Mouse (Mus musculus) ES-Bruce4 (cell line): Measurements from ENCODE around the gene Degs1. TPM values are rescaled to one million over a fixed set of nuclear protein-coding genes. Genes with fewer than 3 reads are reported as not detected.
A peak's percentile ranks its signal among the peaks of the same experiment; 100 is the strongest.

Experiments
- H3K27ac ChIP-seq: 2 replicates; pipeline ENCODE4 v1.5.1; 2012; ENCODE audit warnings: low read length, inconsistent platforms; ENCODE audit not compliant: insufficient read depth
- H3K27me3 ChIP-seq: 2 replicates; pipeline ENCODE4 v1.6.1; 2012; ENCODE audit warnings: mild to moderate bottlenecking, low read length, inconsistent platforms; ENCODE audit not compliant: control insufficient read depth, poor library complexity, insufficient read depth, severe bottlenecking
- H3K36me3 ChIP-seq: 2 replicates; pipeline ENCODE4 v1.6.1; 2012; ENCODE audit warnings: inconsistent platforms, mild to moderate bottlenecking, low read length, moderate library complexity; ENCODE audit not compliant: control insufficient read depth, poor library complexity, insufficient read depth, severe bottlenecking
- H3K4me1 ChIP-seq: one replicate; pipeline ENCODE4 v1.8.1; 2011; ENCODE audit warnings: low read length; ENCODE audit not compliant: control insufficient read depth, insufficient read depth
- H3K4me3 ChIP-seq: 2 replicates; pipeline ENCODE4 v1.5.1; 2011; ENCODE audit warnings: low read depth, mild to moderate bottlenecking, low read length
- H3K9ac ChIP-seq: 2 replicates; pipeline ENCODE4 v1.6.1; 2012; ENCODE audit warnings: low read depth, mild to moderate bottlenecking, inconsistent platforms; ENCODE audit not compliant: poor library complexity, severe bottlenecking
- H3K9me3 ChIP-seq: replicated peaks from 2 replicates; pipeline ENCODE4 v1.6.1; 2012; ENCODE audit warnings: mild to moderate bottlenecking, low read length, inconsistent platforms; ENCODE audit not compliant: control insufficient read depth, poor library complexity, insufficient read depth, severe bottlenecking
- CTCF ChIP-seq: IDR thresholded peaks from one replicate; pipeline ENCODE4 v1.8.1; 2011; ENCODE audit warnings: low read depth, low read length
- EP300 ChIP-seq: IDR thresholded peaks from 2 replicates; pipeline ENCODE4 v1.6.1; 2011; ENCODE audit warnings: low read depth, low read length; ENCODE audit not compliant: insufficient read depth
- POLR2A ChIP-seq: IDR thresholded peaks from one replicate; pipeline ENCODE4 v1.8.1; 2011; ENCODE audit warnings: low read length; ENCODE audit not compliant: insufficient read depth
- polyA plus RNA-seq: library from polyadenylated mRNA; stranded (reverse); fragments of >200 nt; gene quantifications from 2 replicates; pipeline ENCODE4 v1.2.4, GENCODE M21; 2011; ENCODE audit warnings: low read depth; ENCODE audit not compliant: missing spikeins, insufficient read depth, insufficient read length

The Degs1 gene
- polyA plus RNA-seq, 1 experiment: 127 TPM

- Histone ChIP-seq H3K27me3 (no peaks in the 10 kb centered on the region), H3K27ac (no peak overlapping the region), H3K9me3 (no peaks in the 10 kb centered on the region), H3K36me3 (no peaks in the 10 kb centered on the region), H3K9ac (no peak overlapping the region), H3K4me1 (peaks cover 2% of the 10 kb centered on the region), H3K4me3 (no peak overlapping the region)
- no peak for TF ChIP-seq POLR2A
- peak; percentile 33 for TF ChIP-seq CTCF
Measured at GRCm38 (mm10) chr1:182287781-182288180, 5.2 kb upstream of the Degs1 start.

DNA sequence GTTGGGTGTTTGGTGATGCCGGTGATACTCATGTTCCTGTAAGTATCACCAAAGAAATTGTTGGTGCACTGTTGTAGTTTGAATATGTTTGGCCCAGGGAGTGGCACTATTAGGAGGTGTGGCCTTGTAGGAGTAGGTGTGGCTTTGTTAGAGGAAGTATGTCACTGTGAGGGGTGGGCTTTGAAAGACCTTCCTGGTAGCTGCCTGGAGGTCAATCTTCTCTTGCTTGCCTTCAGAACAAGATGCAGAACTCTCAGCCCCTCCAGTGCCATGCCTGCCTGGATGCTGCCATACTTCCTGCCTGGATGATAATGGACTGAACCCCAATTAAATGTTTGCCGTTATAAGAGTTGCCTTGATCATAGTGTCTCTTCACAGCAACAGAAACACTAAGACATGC lies 2.2 kb upstream of the Degs1 start:
- Histone ChIP-seq H3K36me3 (no peaks in the 10 kb centered on the region), H3K9me3 (no peaks in the 10 kb centered on the region), H3K9ac (no peak overlapping the region), H3K27me3 (no peaks in the 10 kb centered on the region), H3K4me1 (peaks cover 2% of the 10 kb centered on the region), H3K27ac (no peak overlapping the region), H3K4me3 (no peak overlapping the region)
- TF ChIP-seq CTCF (no peak), EP300 (no peak), POLR2A (peak; percentile 26)

DNA sequence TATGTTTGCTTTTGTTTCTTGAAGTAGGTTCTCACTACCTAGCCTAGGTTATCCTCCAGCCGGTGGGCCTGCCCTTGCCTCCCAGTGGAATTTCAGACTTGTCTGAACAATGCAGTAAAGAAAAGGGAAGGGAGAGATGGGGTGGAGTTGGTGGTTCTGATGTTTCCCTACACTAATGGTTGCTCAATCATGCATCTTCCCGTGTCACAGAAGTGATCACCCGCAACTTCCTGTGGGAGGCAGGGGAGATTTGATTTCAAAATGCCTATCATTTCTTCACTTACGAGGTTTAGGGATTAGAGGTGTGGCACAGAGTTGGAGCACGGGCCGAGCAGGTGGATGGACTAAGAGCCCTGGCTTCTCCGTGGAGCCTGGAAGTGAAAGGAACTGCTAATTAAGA lies 627 bp upstream of the Degs1 start:
- Histone ChIP-seq H3K27me3 (no peaks in the 10 kb centered on the region), H3K4me3 (peak overlapping the region; percentile 31), H3K9me3 (no peaks in the 10 kb centered on the region), H3K9ac (peak overlapping the region; percentile 34), H3K27ac (peak overlapping the region; percentile 9; the same call in 1 of the 2 replicates), H3K4me1 (peaks cover 2% of the 10 kb centered on the region), H3K36me3 (peaks cover 12% of the 10 kb centered on the region)
- TF ChIP-seq EP300: no peak
- TF ChIP-seq CTCF: no peak
- no peak for TF ChIP-seq POLR2A

GRCm38 (mm10) chr1:182281251-182281711 lies 1.3 kb downstream of the Degs1 start:
- no peak overlapping the region for H3K27ac ChIP-seq
- H3K4me1 ChIP-seq: peaks cover 2% of the 10 kb centered on the region
- TF ChIP-seq CTCF (no peak), POLR2A (no peak), EP300 (no peak)
- H3K36me3 ChIP-seq: peaks cover 31% of the 10 kb centered on the region
- peak overlapping the region; percentile 90 for H3K9ac ChIP-seq
- H3K9me3 ChIP-seq: no peaks in the 10 kb centered on the region
- H3K27me3 ChIP-seq: no peaks in the 10 kb centered on the region
- peak overlapping the region; percentile 51 for H3K4me3 ChIP-seq

- Histone ChIP-seq H3K36me3 (peaks cover 33% of the 10 kb centered on the region), H3K9me3 (no peaks in the 10 kb centered on the region), H3K27me3 (no peaks in the 10 kb centered on the region), H3K4me1 (peaks cover 2% of the 10 kb centered on the region), H3K27ac (no peak overlapping the region), H3K9ac (no peak overlapping the region), H3K4me3 (no peak overlapping the region)
- TF ChIP-seq POLR2A (no peak), EP300 (no peak), CTCF (no peak)
Measured at GRCm38 (mm10) chr1:182280577-182280976, 2.0 kb downstream of the Degs1 start.

- TF ChIP-seq EP300 (no peak), POLR2A (no peak), CTCF (no peak)
- no peak overlapping the region for H3K4me3 ChIP-seq
- no peak overlapping the region for H3K9ac ChIP-seq
Measured at GRCm38 (mm10) chr1:182280046-182280445, 2.6 kb downstream of the Degs1 start.

More at GRCm38 (mm10) chr1:182280046-182280445, 2.6 kb downstream of the Degs1 start:
- H3K27me3 ChIP-seq: no peaks in the 10 kb centered on the region
- H3K9me3 ChIP-seq: no peaks in the 10 kb centered on the region
- no peak overlapping the region for H3K27ac ChIP-seq
- peaks cover 2% of the 10 kb centered on the region for H3K4me1 ChIP-seq
- peaks cover 36% of the 10 kb centered on the region for H3K36me3 ChIP-seq
